In genomic region chr10:78245225-78245547, GRCm38 (mm10) we compare ENCODE assay signal across 8 mouse cellular contexts. TPM values are rescaled to one million over a fixed set of nuclear protein-coding genes. Genes with fewer than 3 reads are reported as not detected.
DNase-seq lines count a peak whose midpoint lies in the region; ATAC-seq and TF ChIP-seq lines count a peak whose summit lies in the region.

No protein-coding gene starts in this region.

- H3K4me2 ChIP-seq in heart, embryonic 15.5 days = peak overlapping the region; percentile 95
- H3K4me2 ChIP-seq in hindbrain, embryonic 11.5 days (replicated peaks; ENCODE audit: low read depth, low read length) = peak overlapping the region; percentile 89
- H3K4me2 ChIP-seq in midbrain, embryonic 12.5 days (replicated peaks) = peak overlapping the region; percentile 93

- TF ChIP-seq POLR2A in bone marrow, adult 2 months (IDR thresholded peaks at IDR 0.05; ENCODE audit: borderline replicate concordance, control insufficient read depth, low read depth, low read length) = no peak

- no peak for DNase-seq in heart, postnatal 25 days (ENCODE audit: low spot score)
- DNase-seq in hindbrain, embryonic 11.5 days (ENCODE audit: low spot score) = peak; percentile 34
- no peak for DNase-seq in spleen, adult 18-20 months
- DNase-seq in testis, postnatal 14 days (ENCODE audit: low spot score) = no peak
- DNase-seq in left cerebral cortex, postnatal 4 days = no peak

- 20% methylated on average over 7 of the region's 7 CpGs for WGBS in heart, embryonic 15.5 days
- 7% methylated on average over 7 of the region's 7 CpGs for WGBS in bone marrow, adult 2 months
- 16% methylated on average over 7 of the region's 7 CpGs for WGBS in hindbrain, embryonic 11.5 days
- WGBS in midbrain, embryonic 12.5 days = 16% methylated on average over 7 of the region's 7 CpGs

- H3K27me3 ChIP-seq in heart, embryonic 15.5 days = no peaks in the 10 kb centered on the region
- no peaks in the 10 kb centered on the region for H3K27me3 ChIP-seq in hindbrain, embryonic 11.5 days (ENCODE audit: control insufficient read depth, insufficient read depth, low read length)
- H3K27me3 ChIP-seq in midbrain, embryonic 12.5 days = 0 out of 2 replicates have a peak, but pooled peaks cover 7% of the 10 kb centered on the region

- peak overlapping the region; percentile 62 for H3K27ac ChIP-seq in heart, embryonic 15.5 days
- peak overlapping the region; percentile 85 for H3K27ac ChIP-seq in bone marrow, adult 2 months (ENCODE audit: control insufficient read depth, insufficient read depth, low read depth, low read length, poor library complexity)
- 0 out of 2 replicates have a peak overlapping the region, but pooled peaks have one; percentile 43 for H3K27ac ChIP-seq in hindbrain, embryonic 11.5 days (ENCODE audit: low read depth, low read length)
- peak overlapping the region; percentile 67 for H3K27ac ChIP-seq in midbrain, embryonic 12.5 days (replicated peaks)

- peaks cover 18% of the 10 kb centered on the region for H3K4me1 ChIP-seq in heart, embryonic 15.5 days (replicated peaks)
- H3K4me1 ChIP-seq in bone marrow, adult 2 months (ENCODE audit: control insufficient read depth, insufficient read depth, low read length) = peaks cover 1% of the 10 kb centered on the region; the same call in 1 of the 2 replicates
- no peaks in the 10 kb centered on the region; the same call in 1 of the 2 replicates for H3K4me1 ChIP-seq in hindbrain, embryonic 11.5 days (replicated peaks; ENCODE audit: control insufficient read depth, insufficient read depth, low read length)
- peaks cover 21% of the 10 kb centered on the region for H3K4me1 ChIP-seq in midbrain, embryonic 12.5 days

- no peaks in the 10 kb centered on the region for H3K9me3 ChIP-seq in heart, embryonic 15.5 days (replicated peaks)
- no peaks in the 10 kb centered on the region for H3K9me3 ChIP-seq in hindbrain, embryonic 11.5 days (ENCODE audit: control insufficient read depth, low read length)
- no peaks in the 10 kb centered on the region for H3K9me3 ChIP-seq in midbrain, embryonic 12.5 days

- H3K4me3 ChIP-seq in heart, embryonic 15.5 days = peak overlapping the region; percentile 75
- peak overlapping the region; percentile 96 for H3K4me3 ChIP-seq in bone marrow, adult 2 months (replicated peaks; ENCODE audit: control insufficient read depth, low read depth, low read length)
- H3K4me3 ChIP-seq in hindbrain, embryonic 11.5 days (ENCODE audit: low read depth, low read length) = peak overlapping the region; percentile 91
- peak overlapping the region; percentile 94 for H3K4me3 ChIP-seq in midbrain, embryonic 12.5 days

- peak overlapping the region; percentile 79 for H3K9ac ChIP-seq in heart, embryonic 15.5 days
- peak overlapping the region; percentile 79 for H3K9ac ChIP-seq in hindbrain, embryonic 11.5 days (ENCODE audit: low read depth, low read length)
- H3K9ac ChIP-seq in midbrain, embryonic 12.5 days (replicated peaks) = peak overlapping the region; percentile 90

- TF ChIP-seq CTCF in bone marrow, adult 2 months (IDR thresholded peaks at IDR 0.05; ENCODE audit: control insufficient read depth, insufficient read depth, low read length) = no peak

- H3K36me3 ChIP-seq in heart, embryonic 15.5 days = no peaks in the 10 kb centered on the region
- H3K36me3 ChIP-seq in hindbrain, embryonic 11.5 days (ENCODE audit: control insufficient read depth, insufficient read depth, low read length) = no peaks in the 10 kb centered on the region
- H3K36me3 ChIP-seq in midbrain, embryonic 12.5 days = no peaks in the 10 kb centered on the region

- intact Hi-C loops in heart, postnatal 25 days (cut with DNase I) = no loop called here
- intact Hi-C loops in left cerebral cortex, postnatal 4 days (cut with DNase I) = no loop called here

- peak; percentile 4; the same call in 1 of the 2 replicates for ATAC-seq in heart, embryonic 15.5 days (replicated peaks; ENCODE audit: insufficient number of reproducible peaks, insufficient read depth, low FRiP score, low read depth)
- peak; percentile 20; the same call in 1 of the 2 replicates for ATAC-seq in hindbrain, embryonic 11.5 days (ENCODE audit: low FRiP score)
- ATAC-seq in midbrain, embryonic 12.5 days (ENCODE audit: low FRiP score, low read depth) = 0 out of 2 replicates have a peak, but pooled peaks have one; percentile 5

RNA-seq across cellular contexts. Expression of gene Trappc10, which starts 0.7 kb away (rescaled TPM):
- 10.2 and 10.8 TPM in 2 replicates for polyA plus RNA-seq in heart, embryonic 15.5 days (2015; fragmentation: Nextera tagmentation; extraction: Ambion mirVana)
- 10 to 100 TPM; 40.2 to 44.4 TPM for total RNA-seq in heart, postnatal 25 days (2021)
- polyA plus RNA-seq in bone marrow, adult 2 months (2011; ENCODE audit: insufficient read depth, insufficient read length, low replicate concordance, missing spikeins) = 19.5 and 31.8 TPM in 2 replicates
- polyA plus RNA-seq in hindbrain, embryonic 11.5 days (2014; fragmentation: Nextera tagmentation; extraction: Ambion mirVana) = 17.7 and 21.2 TPM in 2 replicates
- 21.7 and 26.2 TPM in 2 replicates for polyA plus RNA-seq in midbrain, embryonic 12.5 days (2016; fragmentation: Nextera tagmentation; extraction: Ambion mirVana)
- 10 to 100 TPM; 85.8 to 86.5 TPM for total RNA-seq in left cerebral cortex, postnatal 4 days (2021)
